Mouse (Mus musculus): Measurements from ENCODE around the gene F930015N05Rik. TPM values are rescaled to one million over a fixed set of nuclear protein-coding genes. Genes with fewer than 3 reads are reported as not detected.

The F930015N05Rik gene
- polyA plus RNA-seq, 1 experiment from 2014 or later, result 1.6 TPM

DNA sequence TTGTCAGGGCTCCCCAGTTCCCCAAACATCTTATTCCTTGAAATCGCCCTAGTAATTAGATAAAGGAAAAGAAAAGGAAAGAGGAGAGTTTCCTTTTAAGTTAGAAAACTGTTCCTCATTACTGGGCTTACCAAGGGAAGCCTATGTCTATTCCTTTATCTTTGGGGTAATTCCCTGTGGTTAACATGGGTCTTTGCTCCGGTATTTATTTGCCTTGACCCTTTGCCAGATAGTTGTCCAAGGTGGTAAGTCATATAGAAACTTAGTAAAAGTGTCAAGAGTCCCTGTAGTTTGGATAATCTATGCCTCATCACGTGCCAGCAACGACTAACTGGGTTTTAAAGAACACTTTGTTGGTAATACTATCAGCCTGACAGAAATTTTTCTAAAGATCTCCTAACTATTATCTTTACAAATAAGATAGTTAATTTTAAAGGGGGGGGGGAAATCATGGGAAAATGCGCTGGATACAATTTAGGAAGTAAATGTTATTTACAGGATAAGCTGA, 392 bp upstream of the F930015N05Rik start:
- H3K27ac ChIP-seq, result no peak overlapping the region
- peaks cover 7% of the 10 kb centered on the region for H3K27me3 ChIP-seq (replicated peaks)
- no peak for ATAC-seq (replicated peaks)
- H3K4me3 ChIP-seq, result peak overlapping the region; percentile 53
- peaks cover 23% of the 10 kb centered on the region for H3K4me1 ChIP-seq
- no peaks in the 10 kb centered on the region for H3K36me3 ChIP-seq (replicated peaks)
- no peaks in the 10 kb centered on the region for H3K9me3 ChIP-seq
- WGBS, result 14% methylated on average over 5 of the region's 5 CpGs
- 0 out of 2 replicates have a peak overlapping the region, but pooled peaks have one; percentile 49 for H3K9ac ChIP-seq
- H3K4me2 ChIP-seq, result peak overlapping the region; percentile 94

DNA sequence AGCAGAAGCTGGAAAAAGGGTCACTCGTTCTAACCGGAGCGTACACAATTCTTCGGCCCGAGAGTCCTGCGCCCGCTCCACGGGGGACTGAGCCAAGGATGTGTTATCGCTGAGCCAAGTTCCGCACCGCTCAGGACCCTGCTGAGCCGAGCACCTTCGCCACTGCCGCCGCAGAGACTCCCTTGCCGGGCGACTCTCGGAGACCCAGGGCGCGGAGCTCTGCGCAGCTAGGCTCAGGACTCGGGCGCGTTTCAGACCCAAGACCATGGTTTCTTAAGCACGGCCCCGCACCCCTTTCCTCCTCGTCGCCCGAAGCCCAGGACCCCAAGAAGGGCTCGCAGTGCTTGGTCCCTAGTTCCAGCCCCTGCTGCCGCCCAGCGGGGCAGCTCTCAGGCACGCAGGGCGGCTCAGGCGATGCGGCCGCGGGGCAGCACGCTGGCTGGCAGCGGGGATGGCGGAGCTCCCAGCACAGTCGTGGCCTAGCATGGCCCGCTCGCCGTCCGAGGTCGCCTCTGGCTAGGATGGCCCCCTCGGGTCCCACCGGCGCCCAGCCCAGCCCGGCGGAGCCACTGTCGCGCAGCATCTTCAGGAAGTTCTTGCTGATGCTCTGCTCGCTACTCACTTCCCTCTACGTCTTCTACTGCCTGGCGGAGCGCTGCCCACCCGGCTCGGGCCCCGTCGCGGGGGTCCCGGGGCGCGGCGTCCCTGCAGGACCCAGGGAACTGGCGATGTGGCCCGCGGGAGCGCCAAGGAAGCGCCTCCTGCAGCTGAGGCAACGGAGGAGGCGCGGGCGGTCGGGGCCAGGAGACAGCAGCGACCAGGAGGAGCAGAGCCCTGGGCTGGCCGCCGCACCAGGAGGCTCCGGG, 674 bp downstream of the F930015N05Rik start:
- Histone ChIP-seq H3K4me2 (peak overlapping the region; percentile 94), H3K9me3 (no peaks in the 10 kb centered on the region), H3K27ac (peak overlapping the region; percentile 61), H3K9ac (peak overlapping the region; percentile 49), H3K4me1 (peaks cover 22% of the 10 kb centered on the region), H3K4me3 (peak overlapping the region; percentile 53), H3K27me3 (replicated peaks) (peaks cover 7% of the 10 kb centered on the region), H3K36me3 (replicated peaks) (no peaks in the 10 kb centered on the region)
- under 1% methylated on average over 81 of the region's 81 CpGs for WGBS
- peak; percentile 80 for ATAC-seq (replicated peaks)

DNA sequence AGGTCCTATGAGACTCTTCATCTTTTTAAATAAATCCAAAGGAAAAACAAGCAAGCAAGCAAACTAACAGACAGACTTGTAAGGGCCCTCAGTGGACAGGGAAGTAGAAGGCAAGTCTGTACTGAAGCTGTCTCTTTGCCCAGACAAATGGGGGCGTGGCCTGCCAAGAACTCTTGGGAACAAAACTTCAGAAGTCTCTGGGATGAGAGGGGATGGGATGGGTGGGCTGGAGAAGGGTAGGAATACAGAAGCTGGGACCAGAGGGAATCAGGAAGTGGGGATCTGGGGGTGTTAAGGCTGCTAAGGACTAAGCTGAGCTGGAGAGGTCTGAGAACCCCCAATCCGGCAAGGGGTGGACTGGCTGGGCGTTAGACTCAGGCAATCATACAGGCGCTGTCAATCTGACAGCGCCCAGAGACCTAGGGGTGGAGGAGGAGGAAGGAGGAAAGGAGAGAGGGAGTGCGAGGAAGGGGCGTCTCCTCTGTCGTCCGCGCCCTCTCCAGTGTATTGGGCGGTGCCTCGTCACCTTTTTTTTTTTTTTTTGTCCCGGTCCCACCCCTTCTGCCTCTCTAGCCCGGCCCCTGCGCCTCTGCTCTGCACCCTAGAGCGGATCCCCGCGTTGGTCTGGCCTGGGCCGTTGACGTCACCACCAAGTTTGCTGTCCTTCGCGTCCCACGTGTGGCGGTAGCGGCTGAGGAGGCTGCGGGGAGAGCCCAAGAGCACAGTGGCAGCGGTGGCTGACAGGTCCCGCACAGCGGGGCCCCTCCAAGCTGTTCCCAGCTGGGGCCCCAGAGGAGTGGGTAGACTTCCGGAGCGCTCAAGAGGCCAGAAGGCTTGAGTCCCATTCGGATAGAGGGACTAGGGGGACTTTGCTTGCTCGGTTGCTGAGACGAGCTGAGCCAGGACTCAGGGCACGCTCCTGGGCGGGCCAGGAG, 1.6 kb downstream of the F930015N05Rik start, which contains the start of gene Hs3st3a1:
Hs3st3a1 (plus strand) TSS at position 722 of the 935 bp plus-strand sequence.
- H3K9me3 ChIP-seq, result no peaks in the 10 kb centered on the region
- H3K27ac ChIP-seq, result peak within 1 kb of the TSS; percentile 61
- H3K4me2 ChIP-seq, result peak within 1 kb of the TSS; percentile 94
- H3K27me3 ChIP-seq (replicated peaks), result peaks cover 7% of the 10 kb centered on the region
- under 1% methylated on average over 35 of the region's 36 CpGs for WGBS
- H3K9ac ChIP-seq, result peak within 1 kb of the TSS; percentile 49
- H3K36me3 ChIP-seq (replicated peaks), result no peaks in the 10 kb centered on the region
- peak within 1 kb of the TSS; percentile 53 for H3K4me3 ChIP-seq
- ATAC-seq (replicated peaks), result peak; percentile 83
- H3K4me1 ChIP-seq, result peaks cover 22% of the 10 kb centered on the region

DNA sequence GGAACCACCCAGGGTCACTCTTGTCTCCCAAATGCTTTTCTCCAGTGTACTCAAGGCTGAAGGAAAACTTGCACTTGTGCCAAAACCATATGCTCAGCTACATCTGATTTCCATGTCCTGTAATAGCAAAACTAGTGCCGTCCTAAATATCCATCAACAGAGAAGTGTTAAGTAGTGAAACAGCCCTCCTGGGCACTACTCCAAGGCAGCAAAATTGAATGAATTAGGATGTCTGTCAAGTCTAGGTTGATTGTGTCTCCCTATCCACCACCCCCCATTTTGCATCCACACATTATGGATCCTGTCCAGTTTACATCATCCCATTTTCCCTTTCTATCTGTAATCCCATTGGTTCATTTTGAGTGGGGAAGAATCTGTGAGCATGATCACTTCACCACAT, 17.5 kb downstream of the F930015N05Rik start:
- Histone ChIP-seq H3K4me2 (no peak overlapping the region), H3K9ac (no peak overlapping the region), H3K36me3 (replicated peaks) (no peaks in the 10 kb centered on the region), H3K4me1 (no peaks in the 10 kb centered on the region), H3K27me3 (replicated peaks) (no peaks in the 10 kb centered on the region), H3K9me3 (no peaks in the 10 kb centered on the region), H3K27ac (no peak overlapping the region), H3K4me3 (no peak overlapping the region)
- no peak for ATAC-seq (replicated peaks)
- 64% methylated on average over 1 of the region's 1 CpGs for WGBS

DNA sequence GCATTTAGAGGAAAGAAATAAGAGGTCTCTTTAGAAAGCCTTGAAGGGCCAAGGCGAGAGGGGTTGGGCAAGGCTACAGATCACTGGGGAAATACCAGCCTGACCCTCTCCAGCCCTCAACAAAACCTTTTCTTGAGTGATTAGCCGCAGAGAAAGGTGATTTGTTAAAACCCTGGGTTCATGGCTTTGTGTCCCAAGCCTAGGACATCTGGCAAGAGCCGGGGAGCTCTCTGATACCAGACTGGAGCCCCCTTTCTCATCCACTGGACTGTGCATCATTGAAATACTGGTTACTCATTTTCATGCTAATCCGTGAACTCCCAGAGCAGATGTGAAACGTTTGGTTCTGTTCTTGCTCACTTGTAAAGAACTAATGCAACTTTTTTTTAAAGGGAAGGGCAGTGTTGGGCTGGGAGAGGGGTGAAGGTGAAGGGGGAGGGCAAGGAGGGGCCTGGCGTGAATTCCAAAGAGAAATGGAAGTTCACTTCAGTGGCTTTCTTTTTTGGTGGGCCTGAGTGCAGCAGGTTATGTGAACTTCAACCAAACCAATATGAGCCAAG, 35.8 kb downstream of the F930015N05Rik start:
- 18% methylated on average over 6 of the region's 6 CpGs for WGBS
- H3K27ac ChIP-seq, result no peak overlapping the region
- H3K4me1 ChIP-seq, result peaks cover 18% of the 10 kb centered on the region
- H3K4me3 ChIP-seq, result no peak overlapping the region
- no peak overlapping the region for H3K4me2 ChIP-seq
- H3K9me3 ChIP-seq, result no peaks in the 10 kb centered on the region
- no peaks in the 10 kb centered on the region for H3K36me3 ChIP-seq (replicated peaks)
- no peak for ATAC-seq (replicated peaks)
- no peak overlapping the region for H3K9ac ChIP-seq
- H3K27me3 ChIP-seq (replicated peaks), result no peaks in the 10 kb centered on the region

DNA sequence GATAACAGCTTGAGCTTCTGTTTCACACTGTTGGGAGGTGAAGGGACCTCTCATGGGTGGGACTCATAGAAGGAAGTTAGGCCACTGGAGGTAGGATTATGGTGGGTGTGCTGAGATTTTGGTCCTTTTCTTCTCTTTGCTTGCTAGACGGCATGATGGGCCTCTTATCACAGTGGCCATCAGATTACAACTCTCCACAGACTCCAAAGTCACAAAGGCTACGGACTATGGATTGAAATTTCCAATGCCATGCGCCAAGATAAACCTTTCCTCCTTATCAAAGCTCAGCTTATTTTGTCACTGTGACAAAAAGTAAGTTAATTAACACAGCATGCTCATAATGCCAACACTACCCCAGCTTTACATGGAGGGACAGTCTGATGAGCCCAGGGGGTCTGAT, 38.8 kb downstream of the F930015N05Rik start:
- Histone ChIP-seq H3K36me3 (replicated peaks) (no peaks in the 10 kb centered on the region), H3K27ac (no peak overlapping the region), H3K4me3 (no peak overlapping the region), H3K4me1 (peaks cover 19% of the 10 kb centered on the region), H3K9me3 (no peaks in the 10 kb centered on the region), H3K9ac (no peak overlapping the region), H3K4me2 (no peak overlapping the region), H3K27me3 (replicated peaks) (no peaks in the 10 kb centered on the region)
- ATAC-seq (replicated peaks), result no peak
- WGBS, result 84% methylated on average over 3 of the region's 3 CpGs

DNA sequence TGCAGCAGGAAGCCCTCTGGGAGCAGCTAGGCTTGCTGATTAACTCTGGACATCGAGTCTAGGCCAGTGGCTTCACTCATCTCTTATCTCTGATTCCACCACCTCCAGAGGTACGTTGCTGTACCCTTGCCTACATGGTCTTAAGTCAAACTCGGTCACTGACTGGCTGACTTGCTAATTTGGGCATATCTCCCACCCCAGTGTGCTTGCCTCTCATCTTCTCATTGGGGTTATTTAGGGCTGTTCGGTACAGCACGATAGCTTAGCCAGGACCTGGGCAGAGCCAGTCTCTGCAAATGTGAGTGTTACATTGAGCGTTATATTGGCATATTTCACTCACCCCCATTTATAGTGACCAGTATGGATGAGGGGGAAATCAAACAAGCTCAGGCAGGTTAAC, 39.5 kb downstream of the F930015N05Rik start:
- no peak overlapping the region for H3K9ac ChIP-seq
- ATAC-seq (replicated peaks), result peak; percentile 24; the same call in 1 of the 2 replicates

DNA sequence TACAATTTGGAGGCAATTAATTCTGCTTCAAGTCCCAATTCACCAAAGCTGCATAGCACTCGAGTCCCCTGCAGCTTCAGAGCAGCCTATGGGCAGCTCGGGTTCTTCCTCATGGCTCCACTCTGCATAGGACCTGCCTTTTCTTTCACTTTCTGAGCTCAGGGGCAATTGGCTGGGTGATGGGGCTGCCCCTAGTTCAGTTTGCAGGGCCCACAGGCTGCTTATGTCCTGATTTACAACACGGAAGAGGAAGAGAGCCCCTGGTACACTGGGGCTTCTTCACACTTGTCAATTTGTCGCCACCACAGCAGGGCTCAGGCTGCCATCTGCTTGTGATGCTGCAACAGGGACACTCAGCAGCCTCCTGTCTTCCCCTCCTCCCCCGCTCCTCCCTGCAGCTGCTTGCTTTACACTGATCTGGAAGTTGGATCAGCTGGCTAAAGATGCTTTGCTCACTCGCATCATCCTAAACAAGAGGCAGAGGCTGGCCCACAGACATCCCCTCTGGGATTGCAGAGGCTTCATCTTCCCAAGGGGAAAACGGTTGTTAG, 40.0 kb downstream of the F930015N05Rik start:
- H3K27me3 ChIP-seq (replicated peaks), result no peaks in the 10 kb centered on the region
- no peaks in the 10 kb centered on the region for H3K9me3 ChIP-seq
- H3K4me3 ChIP-seq, result peak overlapping the region; percentile 20
- peak overlapping the region; percentile 70 for H3K27ac ChIP-seq
- peak; percentile 88 for ATAC-seq (replicated peaks)
- no peaks in the 10 kb centered on the region for H3K36me3 ChIP-seq (replicated peaks)
- H3K4me2 ChIP-seq, result peak overlapping the region; percentile 46
- H3K4me1 ChIP-seq, result peaks cover 19% of the 10 kb centered on the region
- H3K9ac ChIP-seq, result peak overlapping the region; percentile 19; the same call in 1 of the 2 replicates
- 2% methylated on average over 7 of the region's 7 CpGs for WGBS

More for the DNA sequence above, 39.5 kb downstream of the F930015N05Rik start:
- 35% methylated on average over 6 of the region's 6 CpGs for WGBS
- Histone ChIP-seq H3K27me3 (replicated peaks) (no peaks in the 10 kb centered on the region), H3K4me1 (peaks cover 19% of the 10 kb centered on the region), H3K4me3 (no peak overlapping the region), H3K36me3 (replicated peaks) (no peaks in the 10 kb centered on the region), H3K9me3 (no peaks in the 10 kb centered on the region), H3K27ac (0 out of 2 replicates have a peak overlapping the region, but pooled peaks have one; percentile 70), H3K4me2 (peak overlapping the region; percentile 46)

DNA sequence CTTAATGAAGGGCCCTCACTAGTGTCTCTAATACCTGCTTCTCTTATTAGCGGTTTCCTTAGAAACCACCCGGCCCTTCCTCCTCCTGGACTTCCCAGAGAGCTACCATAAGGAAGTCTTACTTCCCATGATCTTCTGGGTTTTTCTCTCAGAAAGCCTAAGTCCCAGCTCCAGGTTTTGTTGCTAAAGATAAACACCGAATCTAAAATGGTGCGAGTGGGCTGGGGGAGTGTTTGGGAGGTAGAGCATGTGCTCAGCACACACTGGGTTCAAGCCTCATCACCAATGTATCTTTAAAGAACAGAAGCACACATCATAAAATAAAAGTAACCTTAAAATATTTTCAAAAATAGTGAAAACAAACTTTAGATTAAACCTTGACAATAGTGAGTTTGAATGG, 50.1 kb downstream of the F930015N05Rik start:
- Histone ChIP-seq H3K9me3 (no peaks in the 10 kb centered on the region), H3K27me3 (replicated peaks) (no peaks in the 10 kb centered on the region), H3K36me3 (replicated peaks) (no peaks in the 10 kb centered on the region), H3K4me1 (no peaks in the 10 kb centered on the region), H3K4me2 (no peak overlapping the region), H3K9ac (no peak overlapping the region), H3K27ac (no peak overlapping the region), H3K4me3 (no peak overlapping the region)
- no peak for ATAC-seq (replicated peaks)
- WGBS, result 90% methylated on average over 4 of the region's 4 CpGs
